Mouse (Mus musculus) ES-Bruce4 (cell line): Measurements from ENCODE around the gene Ppp4r4.

Source experiments
- CTCF ChIP-seq: IDR thresholded peaks from one replicate; pipeline ENCODE4 v1.8.1; 2011; ENCODE audit warnings: low read depth, low read length
- EP300 ChIP-seq: IDR thresholded peaks from 2 replicates; pipeline ENCODE4 v1.6.1; 2011; ENCODE audit warnings: low read depth, low read length; ENCODE audit not compliant: insufficient read depth
- POLR2A ChIP-seq: IDR thresholded peaks from one replicate; pipeline ENCODE4 v1.8.1; 2011; ENCODE audit warnings: low read length; ENCODE audit not compliant: insufficient read depth

DNA sequence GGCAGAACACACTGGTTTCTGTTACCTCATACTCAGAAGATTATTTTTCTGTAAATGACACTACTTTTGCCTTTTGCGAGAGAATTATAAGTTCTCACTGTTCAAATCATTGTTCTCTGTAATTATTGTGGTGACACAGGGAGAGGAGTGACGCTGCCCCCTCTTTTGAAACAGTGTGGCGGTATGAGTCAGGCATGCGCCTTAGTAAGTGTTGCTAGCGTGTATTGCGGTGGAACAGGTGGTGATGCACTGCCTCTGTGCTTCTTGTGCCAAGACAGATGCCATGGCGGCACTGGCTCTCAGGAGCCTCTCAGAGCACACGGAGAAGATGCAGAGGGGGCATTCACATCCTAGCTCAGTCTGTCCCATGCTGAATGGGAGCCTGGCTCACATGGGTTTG, 22.2 kb upstream of the Ppp4r4 start:
- TF ChIP-seq CTCF (no peak), EP300 (no peak), POLR2A (no peak)
